Mouse (Mus musculus) CH12.LX (cell line): ENCODE results near the gene Maml2.

Experiments used
- CHD2 ChIP-seq: IDR thresholded peaks from 2 replicates; pipeline ENCODE4 v1.6.1; 2011; ENCODE audit warnings: low read length, improper control_type of control experiment
- CTCF ChIP-seq, 2 experiments: IDR thresholded peaks in 1 of 2; conservative IDR thresholded peaks in 1 of 2; 2 replicates each; pipeline ENCODE4 v1.5.1; 2011 to 2012; ENCODE audit warnings: low read depth in 2 of 2, low read length in 2 of 2, improper control_type of control experiment in 1 of 2, inconsistent platforms in 1 of 2, mild to moderate bottlenecking in 1 of 2, moderate library complexity in 1 of 2
- ELF1 ChIP-seq: IDR thresholded peaks from 2 replicates; pipeline ENCODE4 v1.6.1; 2014; ENCODE audit warnings: low read depth, mild to moderate bottlenecking, inconsistent platforms, low read length, improper control_type of control experiment
- EP300 ChIP-seq: IDR thresholded peaks from 2 replicates; pipeline ENCODE4 v1.6.1; 2011; ENCODE audit warnings: low read length, improper control_type of control experiment
- GABPA ChIP-seq: IDR thresholded peaks from 2 replicates; pipeline ENCODE4 v1.6.1; 2012; ENCODE audit warnings: low read depth, low read length, improper control_type of control experiment, inconsistent platforms; ENCODE audit not compliant: insufficient replicate concordance
- MAX ChIP-seq: IDR thresholded peaks from 2 replicates; pipeline ENCODE4 v1.6.1; 2011; ENCODE audit warnings: low read length, improper control_type of control experiment
- NRF1 ChIP-seq: IDR thresholded peaks from 2 replicates; pipeline ENCODE4 v1.6.1; 2014; ENCODE audit warnings: low read depth, mild to moderate bottlenecking, inconsistent platforms, low read length, improper control_type of control experiment, moderate library complexity
- POLR2A ChIP-seq: IDR thresholded peaks from 2 replicates; pipeline ENCODE4 v1.6.1; 2011; ENCODE audit warnings: low read depth, mild to moderate bottlenecking, improper control_type of control experiment, low read length
- SMC3 ChIP-seq: IDR thresholded peaks from 2 replicates; pipeline ENCODE4 v1.6.1; 2011; ENCODE audit warnings: low read depth, low read length, improper control_type of control experiment
- TCF12 ChIP-seq: IDR thresholded peaks from 2 replicates; pipeline ENCODE4 v1.6.1; 2014; ENCODE audit warnings: low read depth, mild to moderate bottlenecking, inconsistent platforms, low read length, improper control_type of control experiment
- UBTF ChIP-seq: IDR thresholded peaks from 2 replicates; pipeline ENCODE4 v1.6.1; 2012; ENCODE audit warnings: low read depth, mild to moderate bottlenecking, inconsistent platforms, low read length, improper control_type of control experiment, moderate library complexity
- USF1 ChIP-seq: IDR thresholded peaks from 2 replicates; pipeline ENCODE4 v1.6.1; 2014; ENCODE audit warnings: low read depth, mild to moderate bottlenecking, inconsistent platforms, low read length, improper control_type of control experiment
- ZC3H11A ChIP-seq: IDR thresholded peaks from 2 replicates; pipeline ENCODE4 v1.6.1; 2012; ENCODE audit warnings: low read depth, mild to moderate bottlenecking, inconsistent platforms, low read length, improper control_type of control experiment
- ZNF384 ChIP-seq: IDR thresholded peaks from 2 replicates; pipeline ENCODE4 v1.6.1; 2012; ENCODE audit warnings: low read depth, low read length, improper control_type of control experiment, inconsistent platforms

DNA sequence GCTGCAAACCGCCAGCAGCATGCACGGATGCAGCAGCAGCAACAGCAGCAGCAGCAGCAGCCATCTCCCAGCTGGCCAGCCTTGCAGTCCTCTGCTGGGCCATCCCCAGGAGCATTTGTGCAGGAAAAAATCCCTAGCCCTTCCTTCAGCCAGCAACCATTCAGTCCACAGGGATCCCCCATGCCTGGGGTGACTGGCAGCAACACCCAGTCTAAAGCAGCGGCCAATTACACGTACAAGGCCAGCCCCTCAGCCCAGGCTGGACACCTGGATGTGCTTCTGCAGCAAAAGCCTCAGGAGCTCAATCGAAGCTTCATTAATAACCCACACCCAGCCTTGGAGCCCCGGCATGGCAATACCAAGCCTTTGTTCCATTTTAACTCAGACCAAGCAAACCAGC, 323.0 kb downstream of the Maml2 start:
- TF ChIP-seq ZNF384 (no peak), POLR2A (no peak), NRF1 (no peak), TCF12 (no peak), EP300 (no peak), CTCF (conservative IDR thresholded peaks at IDR 0.05 in 1 of 2, IDR thresholded peaks at IDR 0.05 in 1 of 2; ENCODE audit: low read depth in 2 of 2, low read length in 2 of 2) (no peak), SMC3 (no peak), GABPA (no peak), ZC3H11A (no peak), UBTF (no peak), CHD2 (no peak), MAX (no peak), USF1 (no peak), ELF1 (no peak)
